Comparison of ENCODE assay signal across 1 mouse cellular context in the genomic region with DNA sequence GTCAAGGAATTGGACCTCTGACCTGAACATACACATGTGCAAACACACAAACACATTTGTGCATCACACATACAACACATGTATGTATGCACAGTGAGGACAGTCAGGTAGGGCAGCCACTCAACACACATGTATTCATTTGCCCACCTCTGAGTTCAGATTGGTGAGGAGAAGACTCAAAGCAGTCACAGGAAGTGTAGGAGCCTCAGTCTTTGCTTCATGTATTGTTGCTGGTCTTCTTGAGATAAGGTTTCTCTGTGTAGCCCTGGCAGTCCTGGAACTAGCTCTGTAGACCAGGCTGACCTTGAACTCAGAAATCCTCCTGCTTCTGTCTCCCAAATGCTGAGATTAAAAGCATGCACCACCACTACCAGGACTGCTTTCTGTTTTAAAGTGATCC.
TF ChIP-seq lines count a peak whose summit lies in the region.

No protein-coding gene starts in this region.

TF ChIP-seq in MEL, 35 proteins besides CTCF, POLR2A, EP300 and RAD21 (continued from another document):
- peak; percentile 42; the same call in 1 of the 2 replicates for TF ChIP-seq TCF12 (IDR thresholded peaks at IDR 0.05; ENCODE audit: low read depth, low read length)
- 0 out of 2 replicates have a peak, but pooled peaks have one; percentile 15 for TF ChIP-seq ETS1 (IDR thresholded peaks at IDR 0.05; ENCODE audit: low read depth, low read length)
- TF ChIP-seq USF2 (IDR thresholded peaks at IDR 0.05; ENCODE audit: borderline replicate concordance in 1 of 2, insufficient read depth in 1 of 2, low read depth in 1 of 2, low read length in 2 of 2), result no peak
- no peak for TF ChIP-seq MYC (IDR thresholded peaks at IDR 0.05; ENCODE audit: low read depth, low read length)
- TF ChIP-seq NRF1 (IDR thresholded peaks at IDR 0.05; ENCODE audit: insufficient read depth, low read depth, low read length, poor library complexity, severe bottlenecking), result no peak
- TF ChIP-seq E2F4 (IDR thresholded peaks at IDR 0.05; ENCODE audit: borderline replicate concordance, low read depth, low read length), result no peak
- no peak for TF ChIP-seq ELF1 (IDR thresholded peaks at IDR 0.05; ENCODE audit: low read depth, low read length)
- TF ChIP-seq SIN3A (IDR thresholded peaks at IDR 0.05; ENCODE audit: low read length), result no peak
- TF ChIP-seq MAFK (IDR thresholded peaks at IDR 0.05; ENCODE audit: borderline replicate concordance, low read depth, low read length), result no peak
- no peak for TF ChIP-seq GABPA (IDR thresholded peaks at IDR 0.05; ENCODE audit: low read depth, low read length)
- TF ChIP-seq ZNF384 (IDR thresholded peaks at IDR 0.05; ENCODE audit: low read depth, low read length), result no peak
- no peak for TF ChIP-seq CHD1 (IDR thresholded peaks at IDR 0.05; ENCODE audit: low read depth, low read length)
- TF ChIP-seq MEF2A (IDR thresholded peaks at IDR 0.05; ENCODE audit: extremely low read depth, insufficient replicate concordance, low read depth, low read length, poor library complexity, severe bottlenecking), result no peak
- peak; percentile 54 for TF ChIP-seq TAL1 (IDR thresholded peaks at IDR 0.05; ENCODE audit: low read length)
